Mouse (Mus musculus) hindbrain, embryonic 16.5 days (tissue): ENCODE data around the gene Sh3rf3. TPM values are rescaled to one million over a fixed set of nuclear protein-coding genes. Genes with fewer than 3 reads are reported as not detected.
A peak's percentile ranks its signal among the peaks of the same experiment; 100 is the strongest.

ENCODE experiments used
- ATAC-seq: fragments of 200-750 bp; cut with Nextera tagmentation; 2 replicates; pipeline ENCODE4 v1.8.0; 2017; ENCODE audit warnings: moderate TSS enrichment, moderate library complexity
- H3K27ac ChIP-seq: fragments of 300-500 bp; sonication (generic); 2 replicates; pipeline ENCODE4 v1.5.1; 2014; ENCODE audit warnings: low read depth, mild to moderate bottlenecking, control low read depth, low read length, moderate library complexity
- H3K27me3 ChIP-seq: fragments of 300-500 bp; sonication (generic); replicated peaks from 2 replicates; pipeline ENCODE4 v1.6.1; 2014; ENCODE audit warnings: low read length; ENCODE audit not compliant: control insufficient read depth, insufficient read depth
- H3K36me3 ChIP-seq: fragments of 300-500 bp; sonication (generic); 2 replicates; pipeline ENCODE4 v1.6.1; 2014; ENCODE audit warnings: mild to moderate bottlenecking, low read length, moderate library complexity, mixed read lengths; ENCODE audit not compliant: control insufficient read depth, insufficient read depth
- H3K4me1 ChIP-seq: fragments of 300-500 bp; sonication (generic); 2 replicates; pipeline ENCODE4 v1.6.1; 2014; ENCODE audit warnings: low read depth, low read length; ENCODE audit not compliant: control insufficient read depth, insufficient read depth
- H3K4me2 ChIP-seq: fragments of 300-500 bp; sonication (generic); 2 replicates; pipeline ENCODE4 v1.6.1; 2014; ENCODE audit warnings: mild to moderate bottlenecking, low read length, control low read depth, moderate library complexity
- H3K4me3 ChIP-seq: fragments of 300-500 bp; sonication (generic); 2 replicates; pipeline ENCODE4 v1.5.1; 2014; ENCODE audit warnings: mild to moderate bottlenecking, low read length, control low read depth, moderate library complexity
- H3K9ac ChIP-seq: fragments of 300-500 bp; sonication (generic); 2 replicates; pipeline ENCODE4 v1.6.1; 2014; ENCODE audit warnings: low read depth, mild to moderate bottlenecking, control low read depth, low read length, moderate library complexity
- H3K9me3 ChIP-seq: fragments of 300-500 bp; sonication (generic); 2 replicates; pipeline ENCODE4 v1.6.1; 2014; ENCODE audit warnings: mild to moderate bottlenecking, low read length, moderate library complexity; ENCODE audit not compliant: control insufficient read depth
- WGBS: fragments of 180-500 bp; shearing (Covaris S2); extraction: QIAGEN DNeasy Blood & Tissue Kit; methylation state at CpG from one replicate; pipeline ENCODE4 v1.1.7; 2014; 5-methylcytosine and 5-hydroxymethylcytosine counted together
- polyA plus RNA-seq: library from polyadenylated mRNA; unstranded; fragments of >200 nt; fragmentation: Nextera tagmentation; extraction: Ambion mirVana; gene quantifications from 2 replicates; pipeline ENCODE4 v1.2.1, GENCODE M21; 2015

Gene Sh3rf3
- polyA plus RNA-seq, 1 experiment from 2014 or later: 2.7 TPM

DNA sequence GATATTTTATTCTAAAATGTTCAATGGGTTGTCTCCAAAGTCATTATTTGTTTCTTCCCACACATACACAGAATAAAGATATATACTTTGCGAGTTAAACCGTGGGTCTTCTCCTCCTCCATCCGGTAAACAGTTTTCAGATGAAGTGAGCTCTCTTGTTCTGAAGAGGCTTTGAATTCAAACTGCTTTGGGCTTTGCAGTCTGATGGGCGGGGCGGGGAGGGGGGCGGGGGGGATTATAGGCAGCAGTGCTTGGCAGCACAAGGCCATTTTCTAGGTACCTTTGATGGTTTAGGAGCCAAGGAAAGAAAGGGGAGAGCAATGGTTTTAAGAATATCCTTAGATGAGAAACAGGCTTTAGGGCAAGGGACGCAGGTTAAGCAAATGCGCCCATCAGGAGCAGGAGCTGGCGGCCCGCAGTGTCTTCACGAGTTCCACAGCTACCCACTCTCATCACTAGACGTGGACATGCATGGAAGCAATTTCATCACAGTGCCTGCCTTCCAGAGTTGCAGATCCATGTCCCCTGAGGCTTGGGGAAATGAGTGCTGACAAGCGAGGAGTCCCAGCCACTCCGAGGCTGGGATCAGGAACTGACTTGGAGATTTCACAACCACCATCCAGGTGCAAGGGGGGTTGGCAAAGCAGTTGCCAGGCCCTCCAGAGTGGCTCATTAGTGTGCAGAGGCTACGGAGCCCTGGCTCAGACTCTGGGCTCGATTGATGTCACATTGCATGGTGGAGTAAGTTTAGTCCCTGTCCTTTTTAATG is 77.7 kb downstream of the Sh3rf3 start:
- no peaks in the 10 kb centered on the region; the same call in 1 of the 2 replicates for H3K27me3 ChIP-seq
- 47% methylated on average over 16 of the region's 16 CpGs for WGBS
- H3K36me3 ChIP-seq: no peaks in the 10 kb centered on the region
- no peak for ATAC-seq
- no peak overlapping the region; the same call in 1 of the 2 replicates for H3K9ac ChIP-seq
- no peak overlapping the region for H3K4me2 ChIP-seq
- no peaks in the 10 kb centered on the region for H3K9me3 ChIP-seq
- H3K27ac ChIP-seq: no peak overlapping the region
- no peak overlapping the region for H3K4me3 ChIP-seq
- no peaks in the 10 kb centered on the region; the same call in 1 of the 2 replicates for H3K4me1 ChIP-seq

DNA sequence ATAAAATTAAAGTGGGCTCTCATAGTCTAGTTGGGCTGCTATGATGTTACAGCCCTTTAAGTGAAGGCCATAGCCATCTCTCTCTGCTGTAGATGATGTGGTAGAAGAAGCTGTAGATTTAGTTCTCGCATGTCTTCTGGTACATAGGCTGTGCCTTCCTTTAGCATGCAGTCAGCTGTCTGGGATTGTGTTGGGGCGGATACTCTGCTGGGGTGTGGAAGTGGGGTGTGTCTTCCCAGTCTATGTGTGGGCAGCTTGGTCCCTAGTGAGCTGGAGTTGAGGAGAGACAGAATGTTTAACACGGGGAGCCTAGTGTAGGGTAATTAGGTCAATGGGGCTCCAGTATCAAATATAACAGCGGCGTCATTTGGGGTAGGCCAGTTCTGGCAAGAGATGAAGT is 82.3 kb downstream of the Sh3rf3 start:
- H3K4me1 ChIP-seq: no peaks in the 10 kb centered on the region; the same call in 1 of the 2 replicates
- no peaks in the 10 kb centered on the region for H3K27me3 ChIP-seq
- no peak overlapping the region for H3K4me3 ChIP-seq
- H3K36me3 ChIP-seq: no peaks in the 10 kb centered on the region
- H3K9ac ChIP-seq: no peak overlapping the region
- H3K4me2 ChIP-seq: no peak overlapping the region
- WGBS: 91% methylated on average over 5 of the region's 5 CpGs
- ATAC-seq: no peak
- H3K27ac ChIP-seq: no peak overlapping the region
- H3K9me3 ChIP-seq: no peaks in the 10 kb centered on the region

DNA sequence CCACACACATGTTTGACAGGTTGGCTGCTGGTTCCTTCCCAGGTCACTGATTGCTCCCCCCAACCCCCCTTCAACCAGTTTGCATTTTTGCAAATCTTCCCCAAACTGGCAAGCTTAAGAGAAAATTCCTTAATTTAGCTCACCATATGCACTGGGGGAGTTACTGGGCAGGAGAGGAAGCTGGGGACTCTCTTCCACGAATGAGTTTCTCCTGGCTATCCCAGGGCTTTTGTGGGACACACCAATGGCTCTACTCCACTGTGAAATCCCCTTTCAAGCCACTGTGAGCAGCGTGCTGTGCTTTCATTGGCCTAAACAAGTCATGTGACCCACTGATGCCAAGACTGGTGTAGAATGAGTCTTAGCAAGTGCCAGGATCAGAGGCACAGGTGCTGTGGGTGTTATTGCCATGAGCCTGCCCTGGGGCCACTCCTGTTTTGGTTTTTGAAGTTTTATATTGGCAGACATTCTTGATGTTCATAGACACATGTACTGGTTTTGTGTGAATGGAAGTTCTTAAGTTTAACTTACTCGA is 83.9 kb downstream of the Sh3rf3 start:
- Histone ChIP-seq H3K4me1 (no peaks in the 10 kb centered on the region), H3K4me3 (no peak overlapping the region), H3K9ac (no peak overlapping the region), H3K36me3 (no peaks in the 10 kb centered on the region), H3K27ac (no peak overlapping the region), H3K27me3 (no peaks in the 10 kb centered on the region), H3K9me3 (no peaks in the 10 kb centered on the region), H3K4me2 (no peak overlapping the region)
- no peak for ATAC-seq
- 68% methylated on average over 3 of the region's 3 CpGs for WGBS

DNA sequence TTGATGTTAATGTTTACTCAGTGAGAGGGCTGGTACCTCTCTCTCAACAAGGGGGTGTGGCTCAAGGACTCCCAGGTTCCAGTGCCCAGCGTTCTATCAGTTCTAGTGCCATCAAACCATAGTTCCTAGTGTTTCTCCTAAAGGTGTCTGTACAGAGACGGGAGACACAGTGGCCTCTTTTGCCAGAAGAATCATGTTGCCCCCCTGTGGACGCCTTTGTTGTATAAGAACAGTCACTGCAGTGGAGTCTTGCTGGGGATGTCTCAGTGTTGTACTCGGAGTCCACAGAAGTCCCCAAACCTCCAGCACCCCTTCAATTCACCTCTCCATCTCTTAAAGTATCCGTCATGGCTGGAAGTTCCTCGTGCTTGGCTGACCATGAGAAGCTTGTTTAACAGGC is 92.1 kb downstream of the Sh3rf3 start:
- Histone ChIP-seq H3K9me3 (no peaks in the 10 kb centered on the region), H3K4me1 (peaks cover 4% of the 10 kb centered on the region; the same call in 1 of the 2 replicates), H3K27ac (no peak overlapping the region), H3K4me3 (no peak overlapping the region), H3K9ac (no peak overlapping the region), H3K27me3 (no peaks in the 10 kb centered on the region), H3K36me3 (no peaks in the 10 kb centered on the region), H3K4me2 (no peak overlapping the region)
- ATAC-seq: no peak
- WGBS: 33% methylated on average over 6 of the region's 6 CpGs

DNA sequence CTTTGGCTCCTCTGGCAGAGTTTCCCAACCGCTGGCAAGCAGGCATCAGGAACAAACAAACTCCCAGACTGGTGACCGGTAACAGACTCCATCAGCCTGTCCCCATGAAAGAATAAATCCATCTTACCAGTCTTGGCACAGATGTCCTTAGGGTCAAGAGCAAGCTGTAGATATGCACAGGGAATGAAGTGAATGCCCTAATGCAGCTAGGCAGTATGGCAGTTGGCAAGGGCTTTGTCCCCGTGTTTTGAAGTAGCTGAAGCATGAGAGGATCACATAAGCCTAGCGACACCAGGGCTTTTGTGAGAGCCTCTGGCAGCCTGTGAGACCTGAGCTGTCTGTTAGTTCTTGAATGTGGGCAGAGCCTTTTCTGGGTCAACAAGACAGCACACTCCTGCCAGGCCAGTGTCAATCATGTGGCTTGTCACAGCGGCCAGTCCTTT is 93.9 kb downstream of the Sh3rf3 start:
- Histone ChIP-seq H3K4me2 (no peak overlapping the region), H3K4me3 (no peak overlapping the region), H3K9me3 (no peaks in the 10 kb centered on the region), H3K27me3 (no peaks in the 10 kb centered on the region), H3K4me1 (peaks cover 4% of the 10 kb centered on the region; the same call in 1 of the 2 replicates), H3K27ac (no peak overlapping the region), H3K36me3 (no peaks in the 10 kb centered on the region), H3K9ac (no peak overlapping the region)
- peak; percentile 81 for ATAC-seq
- WGBS: 32% methylated on average over 5 of the region's 5 CpGs

DNA sequence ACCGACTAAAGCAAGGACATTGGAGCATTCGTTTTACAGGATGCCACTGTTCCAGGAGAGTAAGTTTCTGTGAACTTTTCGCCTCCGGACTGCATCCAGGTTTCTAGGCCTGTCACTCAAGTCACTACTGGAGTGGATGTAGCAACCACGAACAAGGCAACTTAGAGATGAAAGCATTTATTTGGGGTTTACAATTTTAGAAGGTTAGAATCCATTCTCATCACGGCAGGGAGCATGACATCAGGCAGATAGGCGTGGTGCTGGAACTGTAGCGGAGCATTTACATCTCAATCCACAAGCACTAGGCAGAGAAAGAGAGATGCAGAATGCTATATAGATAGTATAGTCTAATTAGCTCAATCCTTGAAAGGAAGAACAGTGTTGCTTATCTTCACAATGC is 95.3 kb downstream of the Sh3rf3 start:
- Histone ChIP-seq H3K4me3 (no peak overlapping the region), H3K9me3 (no peaks in the 10 kb centered on the region), H3K9ac (no peak overlapping the region), H3K4me2 (no peak overlapping the region), H3K36me3 (no peaks in the 10 kb centered on the region), H3K4me1 (peaks cover 4% of the 10 kb centered on the region; the same call in 1 of the 2 replicates), H3K27me3 (no peaks in the 10 kb centered on the region), H3K27ac (no peak overlapping the region)
- no peak for ATAC-seq
- 80% methylated on average over 8 of the region's 8 CpGs for WGBS

DNA sequence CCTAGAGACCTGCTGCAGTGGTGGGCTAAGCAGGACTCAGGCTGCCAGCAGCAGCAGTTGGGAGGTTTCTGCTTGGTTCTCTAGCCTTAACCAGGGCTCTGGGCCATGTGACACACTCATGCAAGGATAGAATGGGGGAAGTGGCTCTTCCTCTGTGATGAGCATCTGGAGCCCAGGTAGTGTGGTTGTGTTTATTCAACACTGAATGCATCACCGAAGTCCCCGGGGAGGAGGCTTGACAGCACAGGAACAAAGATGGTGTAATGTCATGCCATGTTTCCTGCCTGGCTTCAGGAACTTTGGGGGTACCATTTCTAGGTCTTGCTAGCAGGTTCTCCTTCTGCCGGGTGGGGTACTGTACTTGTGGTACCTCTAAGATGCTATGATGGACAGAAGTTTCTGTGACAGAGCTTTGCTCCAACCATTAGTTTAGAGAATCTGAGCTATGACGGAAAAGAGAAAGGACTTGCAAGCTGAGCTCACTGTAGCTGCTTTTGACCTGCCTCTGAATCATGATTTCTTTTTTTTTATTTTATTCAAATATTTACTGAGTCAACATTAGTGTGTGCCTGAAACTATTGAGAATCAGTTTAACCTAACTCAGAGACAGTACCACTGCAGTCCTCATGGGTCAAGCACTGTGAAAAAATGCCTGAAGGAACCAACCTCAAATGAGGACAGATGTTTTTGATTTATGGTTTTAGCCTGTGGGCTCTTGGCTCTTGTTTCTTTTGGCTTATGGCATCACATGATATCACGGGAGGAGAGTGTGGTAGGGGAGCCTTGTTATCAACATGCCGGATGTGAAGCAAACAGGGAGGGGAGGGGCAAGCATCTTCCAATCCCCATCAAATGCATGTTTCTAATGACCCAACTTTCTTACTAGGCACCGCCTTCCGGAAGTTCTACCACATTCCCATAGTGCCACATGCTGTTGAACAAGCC is 102.4 kb downstream of the Sh3rf3 start:
- no peak overlapping the region for H3K27ac ChIP-seq
- ATAC-seq: no peak
- no peaks in the 10 kb centered on the region; the same call in 1 of the 2 replicates for H3K9me3 ChIP-seq
- no peaks in the 10 kb centered on the region for H3K36me3 ChIP-seq
- H3K4me2 ChIP-seq: no peak overlapping the region
- peaks cover 2% of the 10 kb centered on the region; the same call in 1 of the 2 replicates for H3K4me1 ChIP-seq
- no peaks in the 10 kb centered on the region for H3K27me3 ChIP-seq
- H3K4me3 ChIP-seq: no peak overlapping the region
- 92% methylated on average over 8 of the region's 8 CpGs for WGBS
- H3K9ac ChIP-seq: no peak overlapping the region

DNA sequence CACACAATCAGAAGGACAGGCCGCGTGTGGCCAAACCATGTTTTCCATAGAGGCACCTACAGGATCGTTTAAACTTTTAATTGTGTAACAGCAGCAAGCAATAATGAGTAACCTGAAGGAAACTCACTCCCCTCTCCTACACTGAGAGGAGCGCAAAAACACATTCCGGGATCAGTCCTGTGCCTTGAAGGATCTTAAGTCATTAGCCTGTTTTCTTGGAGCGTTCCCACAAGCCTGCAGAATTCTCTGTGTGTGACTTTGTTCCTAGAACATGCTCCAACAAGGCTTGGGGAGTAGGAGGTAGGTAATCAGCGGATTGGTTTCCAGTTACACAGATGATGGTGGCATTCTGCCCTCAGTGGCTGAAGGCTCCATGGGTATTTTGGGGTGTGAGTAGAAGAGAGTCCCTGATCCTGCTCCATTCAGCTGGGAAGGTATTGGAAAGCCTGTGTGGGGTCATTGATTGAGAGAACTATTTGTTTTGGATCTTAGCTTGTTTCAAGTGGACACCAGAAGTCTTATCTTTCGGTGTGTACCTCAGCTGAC is 108.6 kb downstream of the Sh3rf3 start:
- H3K4me2 ChIP-seq: no peak overlapping the region
- ATAC-seq: no peak
- no peak overlapping the region for H3K9ac ChIP-seq
- H3K27ac ChIP-seq: no peak overlapping the region
- H3K4me1 ChIP-seq: peaks cover 2% of the 10 kb centered on the region; the same call in 1 of the 2 replicates
- H3K27me3 ChIP-seq: no peaks in the 10 kb centered on the region
- 95% methylated on average over 8 of the region's 8 CpGs for WGBS
- no peaks in the 10 kb centered on the region for H3K36me3 ChIP-seq
- no peak overlapping the region for H3K4me3 ChIP-seq
- H3K9me3 ChIP-seq: no peaks in the 10 kb centered on the region
